Mouse (Mus musculus) MEL (cell line): ENCODE measurements around the gene Rftn1.

Source experiments
- CTCF ChIP-seq, 3 experiments: IDR thresholded peaks in 2 of 3; conservative IDR thresholded peaks in 1 of 3; 2 replicates each; pipeline ENCODE4 v1.5.1; 2011 to 2012; ENCODE audit warnings: low read length in 3 of 3, low read depth in 2 of 3, mild to moderate bottlenecking in 2 of 3, improper control_type of control experiment in 1 of 3, inconsistent platforms in 1 of 3, mixed read lengths in 1 of 3, moderate library complexity in 1 of 3; ENCODE audit not compliant: control insufficient read depth in 1 of 3, insufficient read depth in 1 of 3, poor library complexity in 1 of 3, severe bottlenecking in 1 of 3
- E2F4 ChIP-seq: IDR thresholded peaks from 2 replicates; pipeline ENCODE4 v1.6.1; 2011; ENCODE audit warnings: low read depth, low read length, improper control_type of control experiment, borderline replicate concordance
- GABPA ChIP-seq: IDR thresholded peaks from 2 replicates; pipeline ENCODE4 v1.6.1; 2012; ENCODE audit warnings: low read depth, mild to moderate bottlenecking, inconsistent platforms, low read length, improper control_type of control experiment, moderate library complexity
- KAT2A ChIP-seq: conservative IDR thresholded peaks from 2 replicates; pipeline ENCODE4 v1.6.1; 2012; ENCODE audit warnings: low read depth, low read length, improper control_type of control experiment, inconsistent platforms
- MAZ ChIP-seq: IDR thresholded peaks from 2 replicates; pipeline ENCODE4 v1.6.1; 2012; ENCODE audit warnings: low read depth, mild to moderate bottlenecking, inconsistent platforms, low read length, improper control_type of control experiment
- MEF2A ChIP-seq: IDR thresholded peaks from 2 replicates; pipeline ENCODE4 v1.6.1; 2014; ENCODE audit warnings: low read depth, mild to moderate bottlenecking, inconsistent platforms, low read length, improper control_type of control experiment; ENCODE audit not compliant: poor library complexity, insufficient replicate concordance, severe bottlenecking; ENCODE audit errors: extremely low read depth
- NRF1 ChIP-seq: IDR thresholded peaks from 2 replicates; pipeline ENCODE4 v1.6.1; 2014; ENCODE audit warnings: low read depth, mild to moderate bottlenecking, inconsistent platforms, low read length, improper control_type of control experiment, moderate library complexity; ENCODE audit not compliant: poor library complexity, insufficient read depth, severe bottlenecking
- POLR2A ChIP-seq, 2 experiments: IDR thresholded peaks; 2 replicates each; pipeline ENCODE4 v1.6.1; 2011 to 2012; ENCODE audit warnings: low read length in 2 of 2, mild to moderate bottlenecking in 2 of 2, control low read depth in 1 of 2, improper control_type of control experiment in 1 of 2, low read depth in 1 of 2, moderate library complexity in 1 of 2; ENCODE audit not compliant: control insufficient read depth in 1 of 2, insufficient read depth in 1 of 2, poor library complexity in 1 of 2

DNA sequence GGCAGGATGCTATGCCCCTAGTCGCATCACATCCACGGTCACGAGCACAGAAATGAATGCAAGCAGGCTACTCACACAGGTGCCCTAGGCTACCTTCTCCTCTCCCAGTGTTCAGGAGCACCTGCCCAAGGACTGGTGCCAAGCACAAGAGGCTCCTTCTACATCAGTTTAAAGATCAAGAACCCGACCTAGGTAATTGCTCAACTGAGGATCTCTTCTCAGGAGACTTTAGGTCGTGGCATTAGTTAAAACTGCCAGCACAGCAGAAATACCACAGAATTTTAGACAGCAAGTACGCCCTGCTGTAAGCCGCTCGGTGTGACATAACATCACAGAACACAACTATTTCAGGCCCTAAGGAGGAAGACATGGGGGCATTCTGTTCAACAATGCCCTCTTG lies 100.7 kb downstream of the Rftn1 start:
- TF ChIP-seq POLR2A (IDR thresholded peaks at IDR 0.05; ENCODE audit: control insufficient read depth in 1 of 2, insufficient read depth in 1 of 2, low read depth in 1 of 2, low read length in 2 of 2, poor library complexity in 1 of 2): no peak
- TF ChIP-seq MAZ: no peak
- no peak for TF ChIP-seq KAT2A
- no peak for TF ChIP-seq GABPA
- TF ChIP-seq NRF1: no peak
- no peak for TF ChIP-seq E2F4
- TF ChIP-seq CTCF (IDR thresholded peaks at IDR 0.05 in 2 of 3, conservative IDR thresholded peaks at IDR 0.05 in 1 of 3; ENCODE audit: control insufficient read depth in 1 of 3, insufficient read depth in 1 of 3, low read depth in 2 of 3, low read length in 3 of 3, poor library complexity in 1 of 3, severe bottlenecking in 1 of 3): no peak
- no peak for TF ChIP-seq MEF2A
